Mouse (Mus musculus): Measurements from ENCODE around the gene Tgfb1.

GRCm38 (mm10) chr7:25719761-25720610, 33.2 kb downstream of the Tgfb1 start:
- TF ChIP-seq CTCF (IDR thresholded peaks at IDR 0.05; ENCODE audit: low read depth, low read length) (peak; percentile 98), POLR2A (IDR thresholded peaks at IDR 0.05; ENCODE audit: extremely low read depth, insufficient read depth, low read length) (no peak)

Measured in liver, adult 2 months (tissue).